Mouse (Mus musculus) frontal cortex, adult (tissue): Measurements from ENCODE around the gene Olfr1186.
"Not testable (repeated sequence)": the region's sequence is repeated elsewhere in the genome, so short reads cannot be mapped to it uniquely, and the experiment has no call there.

Source experiments
- ATAC-seq: cut with Nextera tagmentation; 2 replicates; pipeline ENCODE4 v1.9.2; 2017; ENCODE audit warnings: mild to moderate bottlenecking, moderate library complexity, mixed read lengths; ENCODE audit not compliant: low TSS enrichment

Olfr1186 gene

GRCm38 (mm10) chr2:88518251-88518650, at the start of gene Olfr1186:
TSS of gene Olfr1186 (plus strand) at chr2:88518551.
- ATAC-seq, result no peak

DNA sequence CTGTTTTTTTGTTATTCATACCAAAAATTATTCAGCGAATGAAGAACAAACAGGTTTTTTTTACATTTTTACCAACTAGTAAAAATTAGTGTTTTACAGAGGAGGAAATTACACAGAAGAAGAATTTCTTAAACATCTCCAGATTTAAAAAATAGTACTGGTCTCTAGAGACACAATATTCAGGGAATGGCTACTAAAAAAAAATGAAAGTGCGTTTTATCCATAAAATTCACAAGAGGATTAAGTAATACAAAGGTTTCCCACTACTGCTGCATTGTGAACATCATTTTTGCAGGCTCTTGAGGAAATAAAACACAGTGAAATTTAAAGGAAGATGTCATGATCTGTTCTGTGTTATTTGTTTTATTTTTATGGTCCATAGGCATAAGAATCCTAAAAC, 35.1 kb upstream of the Olfr1186 start, which contains the start of gene Olfr1184:
TSS of gene Olfr1184 (plus strand) at position 301 of the 400 bp plus-strand sequence.
- ATAC-seq, result no peak

DNA sequence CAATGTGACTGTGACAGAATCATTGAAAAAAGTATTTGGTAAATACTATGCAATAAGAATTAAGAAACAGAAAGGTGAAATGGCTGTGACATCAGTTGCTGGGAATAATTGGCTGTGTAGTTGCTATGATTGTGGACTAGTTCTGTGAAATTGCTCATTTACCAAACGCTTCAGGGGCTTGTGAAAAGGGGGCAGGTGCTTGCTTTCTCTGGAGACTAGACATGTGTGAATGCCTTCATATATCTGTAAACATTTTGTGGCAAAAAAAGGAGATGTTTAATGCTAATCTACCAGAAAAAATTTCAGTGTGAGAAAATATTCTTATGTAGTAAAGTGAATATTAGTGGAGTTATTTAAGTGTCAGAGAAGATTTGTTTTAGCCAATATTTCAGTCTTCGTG, 25.3 kb upstream of the Olfr1186 start, which contains the start of gene Olfr1185-ps1:
TSS of gene Olfr1185-ps1 (plus strand) at position 301 of the 400 bp plus-strand sequence.
- ATAC-seq, result no peak

GRCm38 (mm10) chr2:88525720-88526119, 7.4 kb downstream of the Olfr1186 start:
- ATAC-seq, result no peak

DNA sequence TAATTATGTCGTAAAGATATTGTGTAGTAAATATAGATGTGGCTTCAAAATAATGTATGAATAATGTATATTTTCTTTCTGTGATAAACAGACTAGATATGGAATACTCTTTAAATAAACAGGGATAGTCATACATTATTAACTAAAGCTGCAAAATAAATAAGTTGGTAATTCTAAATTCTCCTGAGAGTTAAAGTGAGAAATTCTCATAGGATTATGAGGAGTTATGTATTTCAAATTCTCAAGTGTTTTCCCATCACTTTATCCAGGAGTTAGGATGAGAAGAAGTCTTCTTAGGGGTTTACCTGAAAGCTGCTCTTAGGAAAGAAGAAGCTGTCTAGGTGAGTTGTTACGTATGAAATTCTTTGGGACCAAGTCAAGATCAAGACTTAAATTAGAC, 38.3 kb downstream of the Olfr1186 start, which contains the start of gene Olfr1188:
TSS of gene Olfr1188 (plus strand) at position 301 of the 400 bp plus-strand sequence.
- no peak for ATAC-seq

DNA sequence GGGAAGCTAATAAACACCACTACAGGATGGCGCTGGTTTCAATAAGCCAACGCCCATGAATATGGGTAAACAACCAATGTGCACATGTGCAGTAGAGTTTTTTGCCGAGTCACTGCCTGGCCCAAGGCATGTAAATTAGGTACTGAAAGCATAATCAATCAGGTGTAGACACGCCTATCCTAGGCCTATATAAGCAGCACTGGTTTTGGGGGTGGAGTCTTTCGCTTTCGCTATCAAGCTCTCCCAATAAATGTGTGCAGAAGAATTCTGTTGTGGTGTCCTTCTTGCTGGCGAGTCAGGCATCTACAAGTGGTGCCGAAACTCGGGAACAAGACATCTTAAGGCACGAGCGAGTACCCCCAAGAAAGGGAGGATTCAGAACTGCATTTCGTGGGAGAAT, 54.3 kb downstream of the Olfr1186 start:
- not testable (repeated sequence) for ATAC-seq
